ENCODE assay signal across 8 mouse cellular contexts in the genomic region with DNA sequence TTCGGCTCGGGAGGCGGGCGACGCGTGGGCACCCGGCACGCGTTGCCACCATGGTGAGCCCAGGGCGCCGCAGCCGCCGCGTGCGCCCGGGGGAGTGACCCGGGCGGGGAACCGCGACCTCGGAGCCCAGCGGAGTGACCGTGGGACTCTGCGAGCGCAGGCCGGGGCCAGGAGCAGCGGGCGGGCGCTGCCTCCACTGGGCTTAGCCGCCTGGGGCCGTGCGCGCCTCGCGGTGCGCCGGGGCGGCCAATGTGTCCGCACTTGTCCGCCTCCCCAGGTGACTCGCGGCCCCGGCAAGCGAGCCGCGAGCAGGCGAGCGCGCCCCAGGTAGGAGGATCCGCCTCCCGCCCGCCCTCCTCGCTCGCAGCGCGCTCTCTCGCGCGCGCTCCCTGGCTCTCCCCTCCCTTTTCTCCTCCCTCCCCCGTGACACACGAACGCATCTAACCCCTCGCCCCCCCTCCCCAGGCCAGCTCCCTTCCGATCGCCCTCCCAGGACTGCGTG. TPM values are rescaled to one million over a fixed set of nuclear protein-coding genes. Genes with fewer than 3 reads are reported as not detected.
DNase-seq lines count a peak whose midpoint lies in the region; ATAC-seq and TF ChIP-seq lines count a peak whose summit lies in the region.

No protein-coding gene starts in this region.

- TF ChIP-seq CTCF in testis, adult 2 months (IDR thresholded peaks at IDR 0.05; ENCODE audit: control insufficient read depth, insufficient read depth, insufficient replicate concordance, low read depth, low read length): no peak

- peak; percentile 59 for DNase-seq in adrenal gland, adult 2 months
- no peak for DNase-seq in adrenal gland, postnatal 4 days (ENCODE audit: low spot score in 2 of 2)
- no peak for DNase-seq in testis, postnatal 10 days (ENCODE audit: low spot score)
- DNase-seq in urinary bladder, postnatal 14 days (ENCODE audit: low spot score): peak; percentile 53
- DNase-seq in frontal cortex, postnatal 36 days (ENCODE audit: low spot score in 2 of 2): no peak
- no peak for DNase-seq in cerebellum, adult 9-11 months

- peak overlapping the region; percentile 60 for H3K4me3 ChIP-seq in testis, adult 2 months (ENCODE audit: control insufficient read depth, low read depth, low read length)
- H3K4me3 ChIP-seq in liver, embryonic 15.5 days (replicated peaks): peak overlapping the region; percentile 36

- H3K4me1 ChIP-seq in testis, adult 2 months (ENCODE audit: control insufficient read depth, insufficient read depth, low read length): peaks cover 17% of the 10 kb centered on the region
- 0 out of 2 replicates have a peak, but pooled peaks cover 2% of the 10 kb centered on the region for H3K4me1 ChIP-seq in liver, embryonic 15.5 days (replicated peaks)

- no peak overlapping the region for H3K27ac ChIP-seq in testis, adult 2 months (ENCODE audit: control insufficient read depth, insufficient read depth, low read depth, low read length)
- H3K27ac ChIP-seq in liver, embryonic 15.5 days (replicated peaks): no peak overlapping the region

- 1% methylated on average over 48 of the region's 67 CpGs for WGBS in liver, embryonic 15.5 days (ENCODE audit: insufficient replicate concordance)

- no peak overlapping the region for H3K9ac ChIP-seq in liver, embryonic 15.5 days

- peak overlapping the region; percentile 58 for H3K4me2 ChIP-seq in liver, embryonic 15.5 days

- no peaks in the 10 kb centered on the region for H3K9me3 ChIP-seq in liver, embryonic 15.5 days (replicated peaks)

- no peak for TF ChIP-seq POLR2A in testis, adult 2 months (IDR thresholded peaks at IDR 0.05; ENCODE audit: control insufficient read depth, low read depth, low read length)

- no peaks in the 10 kb centered on the region for H3K36me3 ChIP-seq in testis, adult 2 months (ENCODE audit: control insufficient read depth, insufficient read depth, low read length)
- no peaks in the 10 kb centered on the region for H3K36me3 ChIP-seq in liver, embryonic 15.5 days (replicated peaks)

- H3K27me3 ChIP-seq in testis, adult 2 months (ENCODE audit: control insufficient read depth, insufficient read depth, low read length): no peaks in the 10 kb centered on the region; the same call in 1 of the 2 replicates
- peaks cover 93% of the 10 kb centered on the region for H3K27me3 ChIP-seq in liver, embryonic 15.5 days

- ATAC-seq in liver, embryonic 15.5 days (ENCODE audit: insufficient read depth): no peak

RNA-seq across cellular contexts. Expression of a gene that starts 0.7 kb away (rescaled TPM):
- total RNA-seq in adrenal gland, adult 2 months (2021): 1 to 10 TPM in 1 of 2 experiments, under 1 TPM in 1; 0.86 to 1.2 TPM
- 1.0 and 1.1 TPM in 2 replicates for polyA plus RNA-seq in adrenal gland, adult 2 months (2012; rRNA removed)
- total RNA-seq in adrenal gland, postnatal 4 days (2021): 1 to 10 TPM in 1 of 2 experiments, under 1 TPM in 1; 0.40 to 1.8 TPM
- 0.07 and 1.2 TPM in 2 replicates for polyA plus RNA-seq in testis, adult 2 months (2012; rRNA removed)
- 0.18 and 0.21 TPM in 2 replicates for polyA plus RNA-seq in liver, embryonic 15.5 days (2015; fragmentation: Nextera tagmentation; extraction: Ambion mirVana)

Comparison
In these comparisons a context has a peak if more than half of its experiments do, and no peak if none do; other contexts are left out.
1. DNase-seq: peak in adrenal gland, adult 2 months (single experiment) and urinary bladder, postnatal 14 days (single experiment); none in adrenal gland, postnatal 4 days (0 of 2), testis, postnatal 10 days (single experiment), frontal cortex, postnatal 36 days (0 of 2) and cerebellum, adult 9-11 months (single experiment).